Mouse (Mus musculus) ES-Bruce4 (cell line): ENCODE measurements around the gene Zfp874a.

ENCODE experiments used
- CTCF ChIP-seq: IDR thresholded peaks from one replicate; pipeline ENCODE4 v1.8.1; 2011; ENCODE audit warnings: low read depth, low read length
- EP300 ChIP-seq: IDR thresholded peaks from 2 replicates; pipeline ENCODE4 v1.6.1; 2011; ENCODE audit warnings: low read depth, low read length; ENCODE audit not compliant: insufficient read depth
- POLR2A ChIP-seq: IDR thresholded peaks from one replicate; pipeline ENCODE4 v1.8.1; 2011; ENCODE audit warnings: low read length; ENCODE audit not compliant: insufficient read depth

DNA sequence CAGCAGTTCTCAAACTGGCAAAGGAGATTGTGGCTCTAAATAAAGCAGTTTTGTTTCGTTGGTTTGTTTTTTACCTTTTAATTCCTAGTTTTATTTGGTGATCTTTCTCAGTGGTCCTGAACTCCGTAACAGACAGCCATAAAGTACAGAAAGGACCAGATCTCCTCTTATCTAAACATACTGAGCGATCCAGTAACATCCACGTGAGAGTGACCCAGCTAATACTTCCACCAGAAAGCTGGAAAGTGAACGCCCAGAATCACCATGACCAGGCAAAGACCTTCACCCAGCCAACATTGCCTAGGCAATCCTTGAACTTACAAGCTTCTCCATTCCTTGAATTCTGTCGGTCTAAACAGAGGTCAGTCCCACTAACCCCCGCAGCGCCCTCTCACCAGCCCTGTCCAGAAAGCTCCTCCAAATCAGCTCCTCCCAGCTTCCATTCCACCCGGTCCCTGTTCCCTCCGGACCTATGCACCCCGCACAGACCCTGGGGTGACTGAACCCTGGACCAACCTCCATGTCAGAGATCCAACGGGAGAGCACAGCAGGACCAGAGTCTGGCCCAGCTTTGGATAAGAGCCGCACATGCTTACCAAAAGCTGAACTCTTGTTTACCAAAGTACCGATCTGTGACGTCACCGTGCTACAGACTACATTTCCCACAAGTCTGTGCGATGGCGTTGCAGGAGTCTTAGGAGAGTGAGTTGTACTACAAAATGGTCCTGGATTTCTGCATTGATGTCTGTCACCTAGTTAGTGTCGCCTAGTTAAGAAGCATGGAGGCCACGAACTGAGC lies 32.4 kb upstream of the Zfp874a start, which contains the start of gene Zfp874b:
- no peak for TF ChIP-seq CTCF
- TF ChIP-seq POLR2A = no peak
- no peak for TF ChIP-seq EP300
